In the genomic region with DNA sequence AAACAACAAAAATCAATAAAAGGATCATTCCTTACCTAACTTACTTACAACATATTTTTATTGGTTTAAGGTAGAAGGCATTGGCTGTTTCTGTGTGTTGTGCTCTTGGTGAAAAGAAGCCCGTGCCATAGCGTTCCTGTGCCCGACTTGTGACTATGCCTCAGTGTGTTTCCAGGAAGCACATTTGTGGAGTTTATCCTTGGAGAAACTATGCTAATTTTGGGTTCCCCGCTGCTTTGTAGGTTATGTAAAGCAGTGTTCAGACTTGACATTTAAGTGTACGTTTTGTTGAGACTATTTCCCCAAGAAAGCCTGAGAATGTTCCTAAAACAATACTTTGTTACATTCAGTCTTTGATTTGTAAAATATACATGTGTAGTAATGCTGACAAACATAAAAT, we compare ENCODE assay signal across 11 mouse cellular contexts.
"Had no signal": no experiment of that assay in that cellular context is flagged by ENCODE, and none has a peak within 500 bp of the region (broad histone marks: within the 10 kb centered on the region; RNA-seq: fewer than 3 reads in every experiment).

No protein-coding gene starts in this region.

- ATAC-seq: midbrain, embryonic 16.5 days had no signal

- DNase-seq: lung, adult 18-20 months; lung, embryonic 14.5 days; lung, postnatal 10 days; lung, postnatal 4 days; midbrain, embryonic 14.5 days; retina, postnatal 1 day; spleen, adult 18-20 months; thymus, adult 18-20 months; thymus, postnatal 14 days; thymus, postnatal 36 days had no signal
